Mouse (Mus musculus) heart, postnatal 4 days (tissue): ENCODE results near the gene Lrfn1. TPM values are rescaled to one million over a fixed set of nuclear protein-coding genes. Genes with fewer than 3 reads are reported as not detected.

Source experiments
- DNase-seq: peaks from one replicate; pipeline ENCODE4 v3.0.0; 2021
- total RNA-seq, 2 experiments: library from RNA; stranded (reverse); gene quantifications; 2 replicates each; pipeline ENCODE4 v1.2.3; 2021

Lrfn1 gene
- total RNA-seq, 2 experiments from 2014 or later: 2.5 to 3.3 TPM

GRCm38 (mm10) chr7:28511441-28511840 is 59.7 kb downstream of the Lrfn1 start:
- no peak for DNase-seq

Other genes with a start within 250 kb of the Lrfn1 start
- 10 to 100 TPM; 13.7 to 19.7 TPM for gene Eid2, start 184.1 kb upstream of the Lrfn1 start, total RNA-seq
- 10 to 100 TPM in 1 of 2 experiments, 1 to 10 TPM in 1; 8.5 to 10.9 TPM for gene Eid2b, start 174.2 kb upstream of the Lrfn1 start, total RNA-seq
- gene Selenov, start 160.8 kb upstream of the Lrfn1 start, total RNA-seq: not detected
- not detected for gene Dll3, start 149.7 kb upstream of the Lrfn1 start, total RNA-seq
- 10 to 100 TPM; 68.6 to 76.6 TPM for gene Timm50, start 139.9 kb upstream of the Lrfn1 start, total RNA-seq
- 10 to 100 TPM; 58.7 to 62.7 TPM for gene Supt5, start 113.2 kb upstream of the Lrfn1 start, total RNA-seq
- gene Rps16, start 101.3 kb upstream of the Lrfn1 start, total RNA-seq: 1,000 to 10,000 TPM in 1 of 2 experiments, 100 to 1,000 TPM in 1; 972 to 1,025 TPM
- 10 to 100 TPM; 42.1 to 42.9 TPM for gene Plekhg2, start 79.4 kb upstream of the Lrfn1 start, total RNA-seq
- 10 to 100 TPM; 12.7 to 12.9 TPM for gene Zfp36, start 71.7 kb upstream of the Lrfn1 start, total RNA-seq
- gene Med29, start 59.3 kb upstream of the Lrfn1 start, total RNA-seq: 10 to 100 TPM; 22.9 to 24.5 TPM
- gene Paf1, start 59.0 kb upstream of the Lrfn1 start, total RNA-seq: 10 to 100 TPM; 50.1 to 53.5 TPM
- gene Gmfg, start 14.5 kb upstream of the Lrfn1 start, total RNA-seq: 1 to 10 TPM; 7.1 to 7.5 TPM
- gene Ifnl2, start 58.5 kb downstream of the Lrfn1 start, total RNA-seq: not detected
- gene Ifnl3, start 70.9 kb downstream of the Lrfn1 start, total RNA-seq: not detected
- gene Sycn, start 88.9 kb downstream of the Lrfn1 start, total RNA-seq: not detected
- gene Nccrp1, start 95.3 kb downstream of the Lrfn1 start, total RNA-seq: not detected
- gene Samd4b, start 146.2 kb downstream of the Lrfn1 start, total RNA-seq: 10 to 100 TPM; 49.2 to 50.5 TPM
- gene Pak4, start 146.2 kb downstream of the Lrfn1 start, total RNA-seq: 10 to 100 TPM; 21.6 to 22.1 TPM
- gene Acp7, start 179.4 kb downstream of the Lrfn1 start, total RNA-seq: not detected
- gene Fbxo27, start 240.9 kb downstream of the Lrfn1 start, total RNA-seq: 1 to 10 TPM; 2.2 TPM